Mouse (Mus musculus): ENCODE results near the gene Sgf29.

DNA sequence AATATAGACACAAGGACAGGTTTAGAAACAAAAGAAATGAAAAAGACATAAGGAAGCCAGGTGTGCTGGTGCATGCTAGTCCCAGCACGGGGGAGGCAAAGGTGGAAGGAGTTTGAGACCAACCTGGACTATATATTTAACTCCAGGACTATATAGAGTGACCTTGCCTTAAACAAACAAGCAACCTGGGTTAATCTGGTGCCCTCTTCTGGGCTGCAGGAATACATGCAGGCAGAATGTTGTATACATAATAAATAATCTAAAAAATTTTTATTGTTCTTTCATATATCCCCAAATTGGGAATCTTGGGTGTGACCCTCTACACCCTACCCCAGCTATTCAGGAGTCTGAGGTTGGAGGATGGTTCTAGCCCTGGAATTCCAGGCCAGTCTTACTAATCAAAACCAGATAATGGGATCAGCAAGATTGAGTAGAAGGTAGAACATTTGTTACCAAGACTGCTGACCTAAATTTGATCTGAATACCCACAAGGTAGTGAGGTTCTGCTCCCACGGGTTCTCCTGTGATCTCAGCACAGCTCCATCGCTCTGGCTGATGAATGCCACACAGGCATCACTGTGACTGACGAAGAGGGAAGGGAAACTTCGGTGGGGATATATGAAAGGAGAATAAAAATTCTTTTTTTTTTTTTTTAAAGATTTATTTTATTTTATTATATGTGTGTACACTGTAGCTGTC, 6.4 kb upstream of the Sgf29 start:
- peak; percentile 25; the same call in 1 of the 2 replicates for TF ChIP-seq CTCF (IDR thresholded peaks at IDR 0.05; ENCODE audit: low read depth)
- no peak for TF ChIP-seq EP300 (IDR thresholded peaks at IDR 0.05; ENCODE audit: low read depth)
